Mouse (Mus musculus) urinary bladder, postnatal 4 days (tissue): ENCODE results near the gene Syce2.

Experiments
- DNase-seq, 2 experiments: peaks; one replicate each; pipeline ENCODE4 v3.0.0; 2021 to 2022; ENCODE audit warnings: low spot score in 2 of 2

The Syce2 gene

DNA sequence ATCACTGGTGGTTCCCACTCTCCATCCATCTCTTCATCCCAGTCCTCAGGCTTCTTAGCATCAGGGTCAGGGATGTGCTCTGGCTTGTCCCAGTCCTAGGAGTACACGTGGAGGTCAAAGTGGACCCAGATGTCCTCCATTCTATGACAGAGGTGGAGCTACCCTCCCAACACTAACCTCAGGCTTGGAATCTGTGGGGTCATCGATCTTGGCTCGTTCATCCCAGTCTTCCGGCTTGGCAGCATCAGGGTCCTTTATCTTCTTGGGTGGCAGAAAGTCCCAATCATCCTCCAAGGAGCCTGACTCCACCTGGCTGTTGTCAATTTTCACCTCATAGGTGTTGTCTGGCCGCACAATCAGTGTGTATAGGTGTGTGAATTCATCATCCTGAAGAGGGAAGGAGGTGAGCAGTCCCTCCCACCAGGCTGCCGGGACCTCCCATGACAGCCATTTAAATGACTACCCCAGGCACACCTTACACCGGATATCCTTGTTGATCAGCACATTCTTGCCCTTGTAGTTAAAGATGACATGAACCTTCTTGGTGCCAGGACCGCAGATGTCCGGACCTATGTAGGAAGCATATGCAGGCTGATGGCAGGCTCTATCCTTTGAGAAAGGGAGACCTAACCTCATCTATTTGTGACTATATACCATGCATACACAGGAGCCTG, 27.4 kb upstream of the Syce2 start:
- no peak for DNase-seq

- no peak for DNase-seq
Observed at GRCm38 (mm10) chr8:84845355-84846093, 26.4 kb upstream of the Syce2 start.

DNA sequence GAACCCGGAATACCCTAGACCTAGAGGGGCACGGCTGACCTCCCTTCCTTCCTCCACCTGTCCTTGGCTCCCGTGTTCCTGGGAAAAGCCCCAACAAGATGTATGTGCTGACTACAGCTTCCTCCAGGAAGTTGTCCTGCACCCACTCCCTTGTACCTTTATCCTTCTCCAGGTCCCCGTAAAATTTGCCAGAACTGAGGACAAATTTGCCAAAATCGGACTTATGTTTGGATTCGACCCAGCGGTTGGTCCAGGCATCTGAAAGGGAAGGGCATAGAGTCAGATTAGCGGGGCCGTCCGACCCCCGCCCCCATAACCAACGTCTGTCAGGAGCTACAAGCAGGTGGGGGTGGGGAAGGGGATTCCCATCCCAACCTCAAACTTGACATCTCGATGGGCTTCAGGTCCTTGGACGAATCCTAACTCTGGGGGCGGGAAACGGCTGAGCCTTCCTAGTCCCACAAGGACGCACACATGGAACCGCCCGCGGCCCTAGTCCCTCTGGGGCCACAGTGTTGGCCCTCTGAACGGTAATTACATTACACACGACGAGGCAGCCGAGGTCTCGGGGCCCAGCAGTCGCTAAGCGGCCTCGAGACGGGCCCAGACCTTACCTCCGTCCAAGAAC, 25.7 kb upstream of the Syce2 start:
- no peak for DNase-seq

GRCm38 (mm10) chr8:84846722-84847572, 25.0 kb upstream of the Syce2 start, which contains the start of gene Calr:
TSS of gene Calr (minus strand) at chr8:84846934.
- DNase-seq: peak; percentile 99

DNA sequence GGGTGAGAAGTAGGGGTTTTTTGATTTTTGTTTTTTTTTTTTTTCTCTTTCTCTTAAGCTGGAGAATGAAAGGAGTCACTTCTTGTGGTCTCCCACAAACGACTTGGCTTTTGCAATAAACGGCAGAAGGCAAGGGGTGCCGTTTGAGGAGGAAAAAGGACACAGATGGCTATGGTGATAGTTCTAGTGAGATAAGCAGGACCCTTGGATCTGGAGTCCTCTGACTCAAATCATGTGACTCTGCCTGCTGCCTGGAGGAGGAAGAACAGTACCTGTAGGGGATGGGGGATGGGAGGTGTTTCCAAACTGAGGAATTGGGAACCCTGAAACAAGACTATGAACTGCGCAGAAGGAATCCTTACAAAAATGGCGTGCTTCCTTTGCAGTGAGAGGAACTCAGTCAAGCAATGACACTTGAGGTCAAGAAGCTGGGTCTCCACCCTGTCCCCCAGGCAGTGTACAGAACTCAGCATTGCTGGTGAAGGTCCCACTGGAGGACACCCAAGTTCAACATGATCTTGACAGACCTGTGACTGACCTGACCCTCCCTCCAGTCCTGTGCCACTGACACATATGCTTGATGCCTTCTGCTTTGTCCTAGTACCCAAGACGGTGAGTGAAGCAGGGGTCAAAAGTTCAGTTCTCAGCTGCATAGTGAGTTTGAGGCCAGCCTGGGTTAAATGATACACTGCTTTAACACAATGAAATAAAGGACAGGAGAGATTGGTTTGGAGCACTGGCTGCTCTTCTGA, 24.1 kb upstream of the Syce2 start:
- no peak for DNase-seq

DNA sequence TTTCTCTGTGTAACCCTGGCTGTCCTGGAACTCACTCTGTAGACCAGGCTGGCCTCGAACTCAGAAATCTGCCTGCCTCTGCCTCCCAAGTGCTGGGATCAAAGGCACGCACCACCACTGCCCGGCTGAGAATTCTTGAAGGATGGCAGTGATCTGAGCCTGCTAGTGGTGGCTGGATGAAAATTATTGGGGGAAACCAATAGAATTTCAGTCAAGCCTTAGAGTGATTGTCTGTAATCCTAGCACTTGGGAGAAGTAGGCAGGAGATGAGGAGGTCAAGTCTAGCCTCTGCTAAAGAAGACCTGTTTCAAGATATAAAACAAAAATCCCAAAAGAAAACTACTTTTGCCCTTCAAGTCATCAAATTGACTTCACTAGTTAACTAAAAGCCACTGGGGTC, 15.5 kb upstream of the Syce2 start:
- DNase-seq: no peak

DNA sequence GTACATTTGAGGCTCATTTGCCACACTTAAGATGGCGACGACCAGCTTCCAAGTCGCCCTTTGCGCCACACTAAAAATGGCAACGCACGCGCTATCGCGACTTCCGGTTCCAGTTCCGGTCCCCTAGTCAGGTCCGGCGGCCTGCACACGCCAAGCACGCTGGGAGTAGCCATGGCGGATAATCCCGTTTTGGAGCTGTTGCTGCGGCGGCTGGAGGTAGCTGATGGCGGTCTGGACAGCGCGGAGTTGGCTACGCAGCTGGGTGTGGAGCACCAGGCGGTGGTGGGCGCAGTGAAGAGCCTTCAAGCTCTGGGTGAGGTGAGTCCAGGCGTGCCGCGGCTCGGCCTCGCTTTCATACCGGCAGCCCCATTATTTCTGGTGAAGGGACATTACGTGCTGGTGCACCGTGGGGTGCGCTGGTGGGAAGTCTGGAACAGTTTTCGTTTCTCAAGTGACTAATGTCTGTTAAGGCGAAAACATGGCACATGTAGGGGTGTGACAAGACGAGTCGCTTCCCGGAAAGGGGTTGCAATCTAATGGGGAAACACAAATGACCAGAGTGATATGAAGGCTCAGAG, 15.0 kb upstream of the Syce2 start, which contains the start of gene Farsa:
Farsa (plus strand) TSS at position 126 of the 578 bp plus-strand sequence.
- DNase-seq: peak; percentile 87 to 92

DNA sequence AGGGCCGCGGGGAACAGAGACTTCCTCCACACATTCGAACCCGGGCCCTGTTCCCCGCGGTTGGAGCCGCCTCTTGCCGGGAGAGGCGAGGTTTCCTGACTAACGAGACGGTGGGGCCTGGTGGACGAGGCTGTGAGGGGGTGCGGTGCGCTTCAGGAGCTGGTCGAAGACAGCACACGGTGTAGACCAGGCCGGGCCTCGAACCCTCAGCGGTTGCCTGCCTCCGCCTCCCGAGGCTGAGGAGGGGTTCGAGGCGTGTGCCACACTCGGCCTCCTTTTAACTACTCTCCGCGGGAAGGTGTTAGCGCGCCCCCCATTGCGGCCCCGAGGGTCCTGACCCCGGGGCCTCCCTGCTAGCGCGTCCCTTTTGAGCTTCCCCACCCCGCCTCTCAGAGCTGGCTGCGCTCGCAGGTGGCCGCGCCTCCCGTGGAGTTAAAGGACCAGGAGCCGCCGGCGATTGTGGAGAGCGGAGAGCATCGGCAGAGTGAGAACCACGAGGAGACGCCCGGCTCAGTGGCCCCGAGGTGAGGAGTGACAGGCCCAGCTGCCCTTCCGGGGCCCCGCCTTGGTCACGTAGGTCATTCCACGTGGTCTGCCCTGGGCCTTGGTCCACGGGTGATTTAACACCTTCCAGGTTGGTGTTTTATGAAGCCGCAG, 526 bp downstream of the Syce2 start:
- no peak for DNase-seq

- DNase-seq: no peak
Observed at GRCm38 (mm10) chr8:84873016-84873415, 1.1 kb downstream of the Syce2 start.

GRCm38 (mm10) chr8:84874339-84874738, 2.4 kb downstream of the Syce2 start:
- DNase-seq: no peak

- no peak for DNase-seq
Observed at GRCm38 (mm10) chr8:84877297-84878035, 5.6 kb downstream of the Syce2 start.

- no peak for DNase-seq
Observed at GRCm38 (mm10) chr8:84878915-84879314, 7.0 kb downstream of the Syce2 start.

DNA sequence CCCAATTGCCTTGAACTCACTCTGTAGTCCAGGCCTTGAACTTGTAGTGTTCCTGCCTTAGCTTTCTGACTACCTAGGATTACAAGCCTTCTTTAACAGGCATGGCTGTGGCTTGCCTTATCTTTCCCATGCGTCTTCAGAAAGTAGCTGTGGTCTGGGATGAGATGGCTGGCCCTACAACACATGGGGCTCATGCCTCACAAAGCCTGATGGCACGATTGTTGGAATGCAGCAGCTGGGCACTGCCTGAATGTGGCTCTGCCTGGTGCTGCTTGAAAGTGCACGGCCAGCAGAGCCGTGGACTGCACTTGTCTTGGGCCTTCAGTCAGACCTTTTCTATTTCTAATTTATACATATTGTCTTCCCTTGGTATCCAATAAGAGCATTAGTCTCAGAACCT, 12.8 kb downstream of the Syce2 start:
- DNase-seq: no peak

DNA sequence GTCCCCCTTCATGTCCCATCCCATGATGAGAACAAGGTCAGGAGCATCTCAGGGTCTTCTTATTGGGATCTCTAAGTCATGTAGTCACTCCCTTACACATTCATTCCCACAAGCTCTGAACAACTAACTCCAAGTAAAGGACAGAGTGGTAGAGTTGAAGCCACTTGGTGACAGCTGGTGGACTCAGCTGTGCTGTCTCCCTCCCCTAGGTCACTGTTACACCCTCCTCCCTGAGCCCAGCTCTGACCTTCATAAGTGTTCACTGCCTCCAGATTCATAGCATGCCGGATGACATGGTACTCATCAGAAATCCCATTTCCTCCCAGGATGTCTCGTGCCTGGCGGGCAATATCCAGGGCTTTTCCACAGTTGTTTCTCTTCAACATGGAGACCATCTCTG, 16.4 kb downstream of the Syce2 start:
- DNase-seq: no peak

- DNase-seq: no peak
Observed at GRCm38 (mm10) chr8:84889141-84889540, 17.2 kb downstream of the Syce2 start.

DNA sequence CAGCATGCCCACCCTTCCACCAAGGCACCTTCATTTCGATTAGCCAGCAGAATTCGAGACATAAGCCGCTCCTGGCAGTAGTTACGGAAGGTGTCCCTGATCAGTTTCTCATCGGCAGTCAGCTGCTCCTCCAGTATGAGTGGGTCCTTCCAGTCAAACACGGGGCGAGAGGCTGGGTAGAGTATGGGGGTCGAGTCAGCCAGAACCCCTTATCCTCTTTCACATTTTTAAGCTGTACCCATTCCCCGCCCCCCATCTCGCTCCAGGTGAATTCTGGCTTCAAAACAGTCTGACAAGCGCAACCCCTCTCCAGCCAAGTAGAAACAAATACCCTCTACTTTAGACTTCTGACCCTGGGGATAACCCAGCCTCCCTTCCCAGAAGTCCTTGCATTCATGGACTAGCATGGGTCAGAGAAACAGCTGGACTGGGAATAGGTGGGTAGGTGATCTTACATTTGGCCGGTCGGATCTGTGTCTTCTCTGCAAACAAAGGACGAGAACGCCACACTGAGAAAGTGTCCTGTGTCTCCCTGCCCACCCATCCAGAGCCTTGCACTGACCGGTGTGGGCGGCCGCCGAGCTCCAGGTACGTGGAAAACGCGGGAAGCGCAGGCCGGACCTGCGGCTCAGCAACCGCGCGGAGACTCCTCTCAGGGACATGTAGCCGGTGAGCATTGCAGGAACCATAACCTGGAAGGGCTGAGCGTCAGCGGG, 21.2 kb downstream of the Syce2 start:
- no peak for DNase-seq

DNA sequence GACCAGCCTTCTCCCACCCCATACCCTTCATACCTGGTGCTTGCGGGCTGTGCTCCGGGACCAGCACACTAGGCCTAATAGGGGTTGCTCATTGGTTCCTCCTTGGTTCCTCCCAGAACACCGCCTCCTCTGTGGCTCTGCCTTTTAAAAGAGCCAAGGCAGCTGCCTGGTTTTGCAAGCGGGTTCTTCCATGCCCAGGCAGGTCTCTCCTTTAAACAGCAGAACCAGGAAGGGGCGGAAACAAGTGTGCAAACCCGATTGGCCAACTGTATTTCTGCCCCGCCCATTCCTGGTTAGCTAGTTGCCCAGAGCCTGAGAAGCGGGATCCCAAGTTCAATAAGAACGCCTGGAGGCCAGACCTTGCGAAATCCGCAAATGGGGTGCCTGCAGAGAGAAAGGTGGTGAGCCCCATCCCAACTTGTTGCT, 21.8 kb downstream of the Syce2 start, which contains the start of gene Gcdh:
Gcdh (minus strand) TSS at position 213 of the 426 bp plus-strand sequence.
- DNase-seq: peak; percentile 86 to 88

DNA sequence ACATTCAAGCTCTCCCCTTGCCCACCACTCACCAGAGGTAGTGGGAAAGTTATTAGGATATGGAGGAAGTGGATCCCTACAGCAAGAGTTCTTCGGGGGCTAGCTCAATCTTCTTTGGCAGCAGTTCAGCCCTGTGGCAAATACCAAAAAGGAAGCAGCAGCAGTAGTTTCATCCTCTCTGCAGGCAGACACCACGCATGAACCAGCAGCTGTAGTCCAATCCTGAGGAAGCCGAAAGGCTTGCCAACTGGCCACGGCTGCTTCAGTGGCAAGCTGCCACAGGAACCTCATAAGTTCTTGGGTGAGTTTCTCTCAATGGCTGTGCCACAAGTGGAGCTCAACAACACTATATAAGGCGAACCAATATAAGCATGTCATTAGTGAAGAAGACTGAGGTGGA, 24.1 kb downstream of the Syce2 start:
- no peak for DNase-seq

- DNase-seq: no peak
Observed at GRCm38 (mm10) chr8:84901071-84901470, 29.2 kb downstream of the Syce2 start.
